Comparison of ENCODE assay signal across 7 mouse cellular contexts in the genomic region with DNA sequence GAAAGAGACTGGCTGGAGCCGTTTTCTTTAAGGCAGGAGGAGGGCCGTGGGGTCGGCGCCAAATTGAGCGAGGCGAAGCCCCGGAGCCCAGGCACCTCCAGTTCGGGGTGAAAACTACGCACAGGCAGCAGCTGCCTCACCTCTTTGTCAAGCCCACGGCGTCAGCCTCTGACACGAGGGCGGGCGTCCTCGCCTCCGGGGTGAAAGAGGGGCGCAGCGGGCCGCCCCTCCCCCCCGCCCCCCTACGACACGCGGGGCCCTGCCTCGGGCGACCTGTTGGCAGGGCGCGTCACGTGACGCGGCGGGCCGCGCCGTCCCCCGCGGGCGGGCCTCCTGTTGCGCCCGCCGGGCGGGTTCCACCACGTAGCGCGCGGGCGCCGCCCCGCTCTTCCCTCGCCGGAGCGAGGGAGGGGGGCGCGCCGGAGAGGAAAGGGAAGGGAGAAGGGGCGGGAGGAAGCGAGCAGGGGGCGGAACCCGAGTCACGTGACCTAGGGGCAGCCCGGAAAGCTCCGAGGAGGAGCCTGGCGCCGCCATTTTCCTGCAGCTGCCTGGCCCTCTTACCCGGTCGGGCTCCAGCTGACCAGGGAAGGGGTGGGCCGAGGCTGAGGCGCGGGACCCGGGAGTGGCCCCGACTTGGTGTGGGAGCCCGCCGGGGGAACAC. TPM values are rescaled to one million over a fixed set of nuclear protein-coding genes. Genes with fewer than 3 reads are reported as not detected.
DNase-seq lines count a peak whose midpoint lies in the region; ATAC-seq lines count a peak whose summit lies in the region.

Gene Picalm, plus strand, starts transcription at position 482 of the 661 bp plus-strand sequence.

- peak; percentile 99 for DNase-seq in adrenal gland, adult 2 months
- DNase-seq in embryo, embryonic 11.5 days (ENCODE audit: low read depth, low spot score): peak; percentile 99
- peak; percentile 99 for DNase-seq in gastrocnemius, postnatal 4 days (ENCODE audit: low spot score in 2 of 2)
- DNase-seq in left cerebral cortex, postnatal 36 days (ENCODE audit: low spot score in 2 of 2): peak; percentile 97
- DNase-seq in midbrain, embryonic 11.5 days (ENCODE audit: low spot score, missing footprints): peak; percentile 99
- DNase-seq in skeletal muscle tissue, adult 2 months (ENCODE audit: low read depth, low spot score): peak; percentile 99

- peak within 1 kb of the TSS; percentile 99 for H3K27ac ChIP-seq in intestine, embryonic 16.5 days (ENCODE audit: low read length)
- peak within 1 kb of the TSS; percentile 93 for H3K27ac ChIP-seq in midbrain, embryonic 11.5 days (ENCODE audit: low read depth, low read length)

- H3K4me2 ChIP-seq in intestine, embryonic 16.5 days (ENCODE audit: low read depth, low read length): peak within 1 kb of the TSS; percentile 81
- peak within 1 kb of the TSS; percentile 80 for H3K4me2 ChIP-seq in midbrain, embryonic 11.5 days

- no peaks in the 10 kb centered on the region for H3K27me3 ChIP-seq in intestine, embryonic 16.5 days (replicated peaks; ENCODE audit: control insufficient read depth, insufficient read depth, low read length)
- no peaks in the 10 kb centered on the region for H3K27me3 ChIP-seq in midbrain, embryonic 11.5 days (ENCODE audit: control insufficient read depth, insufficient read depth, low read length)

- intact Hi-C loops in left cerebral cortex, postnatal 36 days (cut with DNase I): loop anchor here (5.0 kb wide), 4 partner anchors 58 to 312 kb away; partner anchors contain the start of genes Crebzf and Eed

- no peaks in the 10 kb centered on the region for H3K36me3 ChIP-seq in intestine, embryonic 16.5 days (ENCODE audit: control insufficient read depth, insufficient read depth, low read length)
- no peaks in the 10 kb centered on the region for H3K36me3 ChIP-seq in midbrain, embryonic 11.5 days (ENCODE audit: control insufficient read depth, insufficient read depth, low read length)

- peak; percentile 94 for ATAC-seq in intestine, embryonic 16.5 days
- ATAC-seq in midbrain, embryonic 11.5 days (ENCODE audit: low FRiP score): peak; percentile 95

- peak within 1 kb of the TSS; percentile 99 for H3K9ac ChIP-seq in intestine, embryonic 16.5 days (ENCODE audit: low read depth, low read length)
- H3K9ac ChIP-seq in midbrain, embryonic 11.5 days (ENCODE audit: low read length): peak within 1 kb of the TSS; percentile 86

- H3K4me3 ChIP-seq in intestine, embryonic 16.5 days (ENCODE audit: low read length): peak within 1 kb of the TSS; percentile 92
- peak within 1 kb of the TSS; percentile 94 for H3K4me3 ChIP-seq in midbrain, embryonic 11.5 days (ENCODE audit: low read depth, low read length)

- 0 out of 2 replicates have a peak, but pooled peaks cover 12% of the 10 kb centered on the region for H3K4me1 ChIP-seq in intestine, embryonic 16.5 days (ENCODE audit: control insufficient read depth, insufficient read depth, low read length)
- peaks cover 13% of the 10 kb centered on the region for H3K4me1 ChIP-seq in midbrain, embryonic 11.5 days (ENCODE audit: control insufficient read depth, insufficient read depth, low read length)

- no peaks in the 10 kb centered on the region for H3K9me3 ChIP-seq in intestine, embryonic 16.5 days (ENCODE audit: control insufficient read depth, low read length)
- no peaks in the 10 kb centered on the region for H3K9me3 ChIP-seq in midbrain, embryonic 11.5 days (ENCODE audit: control insufficient read depth, low read length)

- WGBS in intestine, embryonic 16.5 days: under 1% methylated on average over 38 of the region's 72 CpGs
- under 1% methylated on average over 25 of the region's 72 CpGs for WGBS in midbrain, embryonic 11.5 days

RNA-seq across cellular contexts. Expression of gene Picalm, which starts in this region (rescaled TPM):
- total RNA-seq in adrenal gland, adult 2 months (2021): 100 to 1,000 TPM; 153 to 160 TPM
- polyA plus RNA-seq in adrenal gland, adult 2 months (2012; rRNA removed): 51.4 and 53.3 TPM in 2 replicates
- total RNA-seq in gastrocnemius, postnatal 4 days (2021): 100 to 1,000 TPM; 168 to 206 TPM
- polyA plus RNA-seq in intestine, embryonic 16.5 days (2015; fragmentation: Nextera tagmentation; extraction: Ambion mirVana): 25.5 and 27.0 TPM in 2 replicates
- total RNA-seq in left cerebral cortex, postnatal 36 days (2021): 100 to 1,000 TPM; 132 to 152 TPM
- 34.5 and 35.7 TPM in 2 replicates for polyA plus RNA-seq in midbrain, embryonic 11.5 days (2014; fragmentation: Nextera tagmentation; extraction: Ambion mirVana)

Comparison
In these comparisons a context has a peak if more than half of its experiments do, and no peak if none do; other contexts are left out.
1. Peak in every context shown above with its lines: DNase-seq, ATAC-seq, H3K4me3 ChIP-seq and H3K27ac ChIP-seq.